Mouse (Mus musculus) left cerebral cortex, adult 9 months (tissue): Measurements from ENCODE around the gene Fnbp1.
A peak's percentile ranks its signal among the peaks of the same experiment; 100 is the strongest.

Experiments
- DNase-seq, 2 experiments: peaks; one replicate each; pipeline ENCODE4 v3.0.0; 2022; ENCODE audit warnings: low spot score in 2 of 2

The Fnbp1 gene

GRCm38 (mm10) chr2:31096119-31096518 is 45.7 kb downstream of the Fnbp1 start:
- DNase-seq, result no peak

DNA sequence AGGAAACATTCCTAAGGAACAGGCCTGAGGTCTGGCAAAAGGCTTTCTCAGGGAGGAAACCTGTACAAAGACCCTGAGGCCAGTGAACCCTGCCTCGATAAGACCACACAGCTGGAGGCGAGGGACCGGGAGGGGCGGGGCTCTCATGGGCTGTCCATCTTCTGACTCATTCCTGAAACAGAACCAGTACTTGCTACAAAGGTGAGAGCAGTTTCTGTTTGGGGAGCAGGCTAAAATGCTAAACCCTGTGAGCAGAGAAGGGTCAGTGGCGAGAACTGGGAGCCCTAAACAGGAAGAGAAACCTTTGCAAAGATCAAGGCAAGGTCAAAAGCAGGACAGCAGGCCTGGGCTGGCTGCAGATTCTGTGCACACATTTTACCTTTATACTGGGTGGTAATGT is 47.2 kb downstream of the Fnbp1 start:
- no peak for DNase-seq

GRCm38 (mm10) chr2:31092939-31093338 is 48.9 kb downstream of the Fnbp1 start:
- DNase-seq, result no peak

DNA sequence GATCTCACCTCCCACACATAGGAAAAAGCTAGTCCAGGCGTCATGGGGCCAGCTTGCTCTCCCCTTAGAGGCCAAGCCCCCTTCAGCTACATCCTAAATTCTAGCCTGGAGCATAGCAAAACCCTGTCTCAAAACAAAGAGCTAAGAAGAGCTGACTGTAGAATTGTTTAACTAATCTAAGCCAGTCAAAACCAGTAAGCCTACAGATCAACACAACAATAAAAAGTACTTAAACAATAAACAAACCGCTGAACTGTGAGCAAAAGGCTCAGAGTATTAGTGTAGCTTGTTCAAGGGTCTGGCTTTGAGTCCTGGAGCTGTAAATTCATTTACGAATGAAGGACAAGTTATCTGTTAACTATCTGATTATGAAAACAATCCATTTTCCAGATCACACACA is 50.6 kb downstream of the Fnbp1 start:
- DNase-seq, result no peak

GRCm38 (mm10) chr2:31089607-31090006 is 52.2 kb downstream of the Fnbp1 start:
- no peak for DNase-seq

DNA sequence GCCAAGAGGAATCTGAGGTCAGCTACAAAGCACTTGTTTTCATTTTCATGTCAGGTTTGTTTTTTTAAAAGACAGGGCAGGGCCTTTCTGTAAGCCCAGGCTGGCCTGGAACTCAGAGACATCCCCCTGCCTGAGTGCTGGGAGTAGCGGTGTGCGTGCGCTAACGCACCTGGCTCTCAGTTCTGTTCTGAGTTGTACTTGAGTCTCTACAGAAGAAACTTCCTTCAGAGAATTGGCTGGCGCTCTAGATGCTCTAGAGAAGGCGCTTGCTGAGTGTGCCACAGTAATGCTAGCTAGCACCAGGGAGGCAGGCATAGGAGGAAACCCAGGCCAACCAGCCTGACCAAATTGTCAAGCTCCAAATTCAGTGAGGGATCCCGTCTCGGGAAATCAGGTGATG is 52.9 kb downstream of the Fnbp1 start:
- DNase-seq, result no peak

GRCm38 (mm10) chr2:31087663-31088661 is 53.8 kb downstream of the Fnbp1 start:
- peak; percentile 59 to 65 for DNase-seq

DNA sequence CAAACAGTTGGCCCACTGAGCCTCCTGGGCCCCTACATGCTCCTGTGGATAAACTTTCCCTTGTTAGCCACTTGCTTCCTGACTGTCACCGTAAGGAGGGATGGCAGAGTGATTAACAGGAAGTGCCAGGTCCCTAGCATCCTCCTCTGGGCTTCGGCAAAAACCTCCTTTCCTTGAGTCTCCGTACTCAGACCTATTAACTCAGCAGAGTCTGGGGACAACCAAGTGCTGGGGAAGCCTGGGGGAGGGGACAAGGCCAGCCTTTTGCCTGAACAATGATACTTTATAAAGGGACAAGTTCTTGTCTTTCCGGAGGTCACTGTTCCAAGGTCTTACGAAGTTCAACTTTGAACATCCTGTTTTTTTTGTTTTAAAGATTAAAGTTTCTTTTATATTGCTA is 54.7 kb downstream of the Fnbp1 start:
- no peak for DNase-seq

GRCm38 (mm10) chr2:31086543-31086942 is 55.3 kb downstream of the Fnbp1 start:
- DNase-seq, result no peak

DNA sequence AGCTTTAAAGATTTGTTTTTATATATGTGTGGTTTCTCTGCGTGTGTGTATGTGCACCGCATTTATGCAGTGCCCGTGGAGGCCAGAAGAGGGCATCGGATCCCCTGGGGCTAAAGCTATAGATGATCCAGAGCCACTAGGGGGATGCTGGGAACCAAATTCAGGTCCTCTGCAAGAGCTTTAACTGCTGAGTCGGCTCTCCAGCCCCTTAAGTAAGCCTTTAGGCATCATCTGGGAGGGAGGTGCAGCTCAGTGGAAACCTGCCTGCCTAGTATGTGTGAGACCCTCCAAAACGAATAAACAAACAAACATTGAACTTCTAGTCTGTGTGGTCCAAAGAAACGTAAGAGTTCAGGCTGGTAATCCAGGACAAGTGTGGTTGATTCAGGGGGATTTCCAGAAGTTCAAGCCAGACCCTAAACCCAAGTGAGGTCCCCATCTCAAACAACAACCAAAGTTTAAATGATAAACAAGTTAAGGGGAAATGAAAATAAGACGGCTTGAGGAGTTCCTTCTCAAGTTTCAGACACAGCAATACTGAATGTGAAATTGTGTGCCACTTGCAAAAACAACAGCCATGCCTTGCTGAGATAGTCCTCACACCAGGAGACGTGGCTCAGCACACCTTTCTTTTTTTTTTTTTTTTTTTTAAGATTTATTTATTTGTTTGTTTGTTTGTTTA is 57.5 kb downstream of the Fnbp1 start:
- no peak for DNase-seq

DNA sequence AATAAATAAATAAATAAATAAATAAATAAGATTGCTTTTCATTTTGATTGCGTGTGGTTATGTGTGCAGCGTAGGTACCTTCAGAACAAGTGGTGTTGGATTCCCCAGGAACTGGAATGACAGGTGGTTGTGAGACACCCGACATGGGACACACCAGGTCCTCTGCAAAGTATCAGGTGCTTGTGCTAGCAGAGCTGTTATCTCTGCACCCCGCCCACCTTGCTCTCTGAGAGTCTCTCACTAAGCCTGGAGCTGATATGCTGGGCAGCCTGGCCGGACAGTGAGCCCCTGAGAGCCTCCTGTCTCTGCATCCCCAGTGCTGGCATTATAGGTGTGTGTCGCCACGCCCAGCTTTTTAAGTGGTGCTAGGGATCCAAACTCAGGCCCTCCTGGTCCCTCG is 58.4 kb downstream of the Fnbp1 start:
- no peak for DNase-seq

GRCm38 (mm10) chr2:31082639-31083038 is 59.2 kb downstream of the Fnbp1 start:
- no peak for DNase-seq

- DNase-seq, result no peak
These were observed 60.5 kb downstream of the Fnbp1 start for GRCm38 (mm10) chr2:31081349-31081748.

GRCm38 (mm10) chr2:31079117-31079516 is 62.7 kb downstream of the Fnbp1 start:
- DNase-seq, result no peak

GRCm38 (mm10) chr2:31077574-31077973 is 64.2 kb downstream of the Fnbp1 start:
- no peak for DNase-seq

GRCm38 (mm10) chr2:31076351-31077140 is 65.3 kb downstream of the Fnbp1 start:
- DNase-seq, result no peak

DNA sequence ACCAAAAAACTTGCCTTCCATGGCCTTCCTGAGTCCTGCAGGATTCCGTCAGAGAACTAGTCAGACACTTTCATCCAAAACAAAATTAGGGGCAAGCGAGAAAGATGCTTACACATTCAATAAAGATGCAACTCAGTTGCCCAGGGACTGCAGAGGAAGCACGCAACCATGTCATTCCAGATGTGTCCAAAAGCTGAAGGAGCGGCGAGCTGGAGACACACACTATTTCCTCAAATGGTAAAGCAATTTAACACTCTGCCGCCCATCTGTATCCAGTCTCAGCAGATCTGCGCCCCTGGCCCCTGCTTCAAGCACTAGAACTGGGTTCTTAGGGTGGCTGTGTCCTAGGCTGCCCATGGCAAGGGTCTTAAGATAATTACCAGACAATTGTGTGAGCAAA is 66.0 kb downstream of the Fnbp1 start:
- no peak for DNase-seq

DNA sequence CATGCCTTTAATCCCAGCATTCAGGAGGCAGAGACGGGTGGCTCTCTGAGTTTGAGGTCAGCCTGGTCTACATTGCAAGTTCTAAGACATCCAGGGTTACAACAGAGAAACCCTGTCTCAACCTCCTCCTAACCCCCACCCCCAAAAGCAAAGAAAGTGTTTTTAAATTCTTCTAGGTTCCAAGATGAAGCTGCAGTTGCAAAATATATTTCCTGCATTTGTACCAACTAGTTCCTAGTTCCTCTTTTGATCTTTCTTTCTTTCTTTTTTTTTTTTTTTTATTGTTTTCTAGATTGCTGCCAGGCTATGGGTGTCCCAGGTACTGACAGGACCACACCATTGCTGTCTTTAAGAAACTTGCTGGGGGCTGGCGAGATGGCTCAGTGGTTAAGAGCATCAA is 66.6 kb downstream of the Fnbp1 start:
- no peak for DNase-seq

GRCm38 (mm10) chr2:31069506-31069905 is 72.3 kb downstream of the Fnbp1 start:
- no peak for DNase-seq

DNA sequence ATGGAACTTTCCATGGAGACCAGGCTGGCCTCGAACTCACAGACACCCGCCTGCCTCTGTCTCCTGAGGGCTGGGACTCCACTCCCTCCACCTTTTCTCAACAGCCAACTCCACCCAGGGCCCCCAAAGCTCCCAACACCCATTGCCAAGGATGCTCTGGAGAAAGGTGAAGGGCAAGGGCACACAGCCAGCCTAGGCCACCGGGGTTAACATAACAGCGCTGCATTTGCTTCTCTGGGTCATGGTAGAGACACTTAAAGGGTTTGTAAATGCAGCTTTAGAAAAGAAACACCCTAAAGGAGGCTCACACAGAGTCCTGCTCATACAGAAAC is 72.7 kb downstream of the Fnbp1 start:
- no peak for DNase-seq

GRCm38 (mm10) chr2:31068246-31069113 is 73.3 kb downstream of the Fnbp1 start:
- peak; percentile 39 to 72 for DNase-seq
